Comparison of ENCODE assay signal across 16 mouse cellular contexts in the genomic region with DNA sequence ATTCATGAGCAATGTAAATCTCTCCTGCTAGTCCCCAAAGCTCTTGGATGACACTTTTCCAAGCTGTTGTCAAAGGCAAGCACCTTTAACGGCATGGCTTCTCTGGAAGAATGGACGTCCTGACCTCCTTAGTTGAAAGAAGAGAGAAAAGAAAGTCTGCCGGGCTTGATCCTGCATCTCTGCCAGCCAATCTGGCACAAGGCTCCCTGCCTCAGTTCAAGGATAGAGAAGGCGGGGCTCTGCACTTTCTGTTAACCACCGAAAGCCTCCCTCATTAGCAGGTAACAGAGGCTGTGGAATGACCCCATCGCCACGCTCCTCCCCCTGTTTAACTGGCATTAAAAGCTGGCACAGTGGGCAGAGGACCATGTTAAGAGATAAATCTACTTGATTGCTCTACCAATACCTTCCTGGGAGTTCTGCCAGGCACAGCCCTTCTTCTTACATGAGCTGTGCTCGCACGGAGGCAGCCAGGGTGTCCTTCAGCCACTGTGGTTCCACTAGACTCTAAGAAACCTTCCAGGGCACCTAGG. TPM values are rescaled to one million over a fixed set of nuclear protein-coding genes. Genes with fewer than 3 reads are reported as not detected.
"Had no signal": no experiment of that assay in that cellular context is flagged by ENCODE, and none has a peak within 500 bp of the region (broad histone marks: within the 10 kb centered on the region; RNA-seq: fewer than 3 reads in every experiment).

No protein-coding gene starts in this region.

- H3K36me3 ChIP-seq: limb, embryonic 15.5 days; liver, embryonic 12.5 days; midbrain, embryonic 10.5 days; stomach, embryonic 15.5 days had no signal

- H3K27me3 ChIP-seq: liver, embryonic 12.5 days; stomach, embryonic 15.5 days had no signal

- H3K4me1 ChIP-seq: limb, embryonic 15.5 days; liver, embryonic 12.5 days; stomach, embryonic 15.5 days had no signal

- H3K27ac ChIP-seq: limb, embryonic 15.5 days; liver, embryonic 12.5 days; midbrain, embryonic 10.5 days; stomach, embryonic 15.5 days had no signal

- H3K4me3 ChIP-seq: limb, embryonic 15.5 days; liver, embryonic 12.5 days; midbrain, embryonic 10.5 days; myocyte; stomach, embryonic 15.5 days had no signal

- DNase-seq: kidney, postnatal 14 days; lung, embryonic 14.5 days; lung, postnatal 10 days; lung, postnatal 4 days; midbrain, embryonic 14.5 days; right cerebral cortex, postnatal 14 days; thymus, adult 2 months; thymus, postnatal 25 days had no signal

- H3K9ac ChIP-seq: limb, embryonic 15.5 days; liver, embryonic 12.5 days; lung, embryonic 14.5 days; stomach, embryonic 15.5 days had no signal

- H3K9me3 ChIP-seq: limb, embryonic 15.5 days; liver, embryonic 12.5 days; midbrain, embryonic 10.5 days; stomach, embryonic 15.5 days had no signal

- ATAC-seq: liver, embryonic 12.5 days had no signal

- H3K4me2 ChIP-seq: limb, embryonic 15.5 days; liver, embryonic 12.5 days; lung, embryonic 14.5 days; stomach, embryonic 15.5 days had no signal

RNA-seq across cellular contexts. Expression of a gene that starts 26.9 kb away (rescaled TPM):
- total RNA-seq: megakaryocyte, adult 5-6 weeks had no signal

RNA-seq across cellular contexts. Expression of a gene that starts 52.3 kb away (rescaled TPM):
- total RNA-seq: megakaryocyte, adult 5-6 weeks had no signal
- polyA plus RNA-seq: limb, embryonic 11.5 days; liver, embryonic 12.5 days; lung, embryonic 14.5 days; spleen, adult 2 months had no signal
